9 mouse cellular contexts compared by ENCODE assay signal in the genomic region with DNA sequence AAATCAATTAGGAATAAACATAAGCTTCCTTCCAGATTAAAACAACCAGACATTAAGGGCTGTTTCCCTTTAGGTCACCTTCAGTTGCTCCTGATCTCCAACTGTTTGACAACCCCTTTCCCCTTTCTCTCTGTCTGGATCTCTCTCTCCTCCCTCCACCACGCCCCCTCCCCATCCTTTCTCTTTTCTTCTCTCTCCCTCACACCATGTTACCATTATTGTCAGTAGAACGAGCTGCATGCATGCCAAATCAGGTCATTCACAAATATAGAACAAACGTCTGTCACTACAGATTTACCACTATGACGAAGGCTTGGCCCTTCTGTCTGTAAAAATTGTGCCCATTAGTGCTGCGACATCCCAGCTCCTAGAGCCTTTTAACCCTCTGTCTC.
DNase-seq lines count a peak whose midpoint lies in the region; ATAC-seq and TF ChIP-seq lines count a peak whose summit lies in the region.
"Had no signal": no experiment of that assay in that cellular context is flagged by ENCODE, and none has a peak within 500 bp of the region (broad histone marks: within the 10 kb centered on the region; RNA-seq: fewer than 3 reads in every experiment).

No protein-coding gene starts in this region.

- peak overlapping the region; percentile 38; the same call in 1 of the 2 replicates for H3K27ac ChIP-seq in gastrocnemius, adult 2 months
- no peak overlapping the region for H3K27ac ChIP-seq in forebrain, postnatal 0 days (ENCODE audit: low read depth, low read length)
- H3K27ac ChIP-seq in midbrain, postnatal 0 days (ENCODE audit: low read depth, low read length) = no peak overlapping the region
- H3K27ac ChIP-seq: liver, embryonic 13.5 days had no signal

- DNase-seq in gastrocnemius, adult 2 months = no peak
- no peak for DNase-seq in gastrocnemius, postnatal 14 days
- peak; percentile 92 to 94 for DNase-seq in cerebellum, postnatal 14 days
- DNase-seq in forebrain, postnatal 0 days = peak; percentile 61
- peak; percentile 85 for DNase-seq in midbrain, postnatal 0 days (ENCODE audit: low spot score)
- no peak for DNase-seq in adipocyte (ENCODE audit: low spot score)
- no peak for DNase-seq in thymus, postnatal 4 days
- no peak for DNase-seq in frontal cortex, postnatal 36 days (ENCODE audit: low spot score in 2 of 2)
- DNase-seq: liver, embryonic 13.5 days had no signal

- WGBS in forebrain, postnatal 0 days = 10% methylated on average over 5 of the region's 5 CpGs
- WGBS in midbrain, postnatal 0 days = 15% methylated on average over 5 of the region's 5 CpGs

- H3K4me2 ChIP-seq in forebrain, postnatal 0 days (ENCODE audit: low read depth) = no peak overlapping the region
- H3K4me2 ChIP-seq in midbrain, postnatal 0 days (ENCODE audit: low read depth, low read length, poor library complexity, severe bottlenecking) = no peak overlapping the region
- H3K4me2 ChIP-seq: liver, embryonic 13.5 days had no signal

- H3K36me3 ChIP-seq in forebrain, postnatal 0 days (ENCODE audit: insufficient read depth) = no peaks in the 10 kb centered on the region
- no peaks in the 10 kb centered on the region for H3K36me3 ChIP-seq in midbrain, postnatal 0 days (ENCODE audit: insufficient read depth, low read length)
- H3K36me3 ChIP-seq: liver, embryonic 13.5 days had no signal

- TF ChIP-seq CTCF in gastrocnemius, adult 2 months (IDR thresholded peaks at IDR 0.05) = no peak
- no peak for TF ChIP-seq CTCF in forebrain, postnatal 0 days (IDR thresholded peaks at IDR 0.05; ENCODE audit: low read depth)
- TF ChIP-seq CTCF in midbrain, postnatal 0 days (IDR thresholded peaks at IDR 0.05) = no peak

- H3K9me3 ChIP-seq in forebrain, postnatal 0 days (ENCODE audit: low read length) = no peaks in the 10 kb centered on the region
- H3K9me3 ChIP-seq in midbrain, postnatal 0 days (ENCODE audit: low read length) = no peaks in the 10 kb centered on the region
- H3K9me3 ChIP-seq: liver, embryonic 13.5 days had no signal

- peak; percentile 68 for ATAC-seq in forebrain, postnatal 0 days
- no peak for ATAC-seq in midbrain, postnatal 0 days (ENCODE audit: low FRiP score)

- H3K4me3 ChIP-seq in gastrocnemius, adult 2 months = no peak overlapping the region
- H3K4me3 ChIP-seq in forebrain, postnatal 0 days (ENCODE audit: low read depth, low read length) = no peak overlapping the region
- H3K4me3 ChIP-seq in midbrain, postnatal 0 days (ENCODE audit: low read depth, low read length) = no peak overlapping the region
- H3K4me3 ChIP-seq: liver, embryonic 13.5 days had no signal

- intact Hi-C loops in gastrocnemius, adult 2 months (cut with DNase I) = no loop called here
- intact Hi-C loops in gastrocnemius, postnatal 14 days (cut with DNase I; ENCODE audit: low total_unique reads) = no loop called here

- no peaks in the 10 kb centered on the region for H3K27me3 ChIP-seq in forebrain, postnatal 0 days (ENCODE audit: insufficient read depth, low read length)
- no peaks in the 10 kb centered on the region for H3K27me3 ChIP-seq in midbrain, postnatal 0 days (ENCODE audit: insufficient read depth, low read length)
- H3K27me3 ChIP-seq: liver, embryonic 13.5 days had no signal

- H3K4me1 ChIP-seq in forebrain, postnatal 0 days (ENCODE audit: insufficient read depth) = no peaks in the 10 kb centered on the region; the same call in 1 of the 2 replicates
- H3K4me1 ChIP-seq in midbrain, postnatal 0 days (ENCODE audit: insufficient read depth, low read length) = peaks cover 4% of the 10 kb centered on the region; the same call in 1 of the 2 replicates
- H3K4me1 ChIP-seq: liver, embryonic 13.5 days had no signal

- H3K9ac ChIP-seq in forebrain, postnatal 0 days = no peak overlapping the region
- H3K9ac ChIP-seq in midbrain, postnatal 0 days (replicated peaks; ENCODE audit: low read length, poor library complexity, severe bottlenecking) = no peak overlapping the region
- H3K9ac ChIP-seq: liver, embryonic 13.5 days had no signal

Comparison
In these comparisons a context has a peak if more than half of its experiments do, and no peak if none do; other contexts are left out.
1. DNase-seq: peak in cerebellum, postnatal 14 days (2 of 2), forebrain, postnatal 0 days (single experiment) and midbrain, postnatal 0 days (single experiment); none in gastrocnemius, adult 2 months (single experiment), gastrocnemius, postnatal 14 days (single experiment), adipocyte (single experiment), thymus, postnatal 4 days (single experiment) and frontal cortex, postnatal 36 days (0 of 2).